Mouse (Mus musculus): ENCODE results near the gene Cacna1g.

DNA sequence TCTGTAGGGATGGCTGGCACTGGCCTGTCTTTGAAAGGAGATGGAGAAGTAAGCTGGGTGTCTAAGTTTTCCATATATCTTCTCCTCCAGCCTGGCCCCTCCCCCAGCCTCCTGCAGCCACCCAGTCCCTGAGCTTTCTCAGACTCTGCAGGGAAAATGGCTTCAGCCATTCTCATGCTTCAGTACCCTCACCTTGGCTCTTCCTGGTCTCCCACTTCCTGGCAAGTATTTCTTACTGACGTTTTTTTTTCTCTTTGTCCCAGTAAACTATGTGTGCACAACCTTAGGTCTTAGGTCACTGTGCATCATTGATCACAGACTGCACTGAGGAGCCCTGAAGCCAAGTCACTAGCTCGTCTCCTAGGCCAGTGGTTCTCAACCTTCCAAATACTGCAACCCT is 94.9 kb downstream of the Cacna1g start:
- TF ChIP-seq POLR2A (IDR thresholded peaks at IDR 0.05; ENCODE audit: borderline replicate concordance, extremely low read depth, insufficient read depth, insufficient read length, poor library complexity, severe bottlenecking) (no peak), CTCF (IDR thresholded peaks at IDR 0.05; ENCODE audit: borderline replicate concordance, extremely low read depth, insufficient read depth, insufficient read length) (no peak)
